Mouse (Mus musculus) limb, embryonic 14.5 days (tissue): ENCODE data around the gene Snw1. TPM values are rescaled to one million over a fixed set of nuclear protein-coding genes. Genes with fewer than 3 reads are reported as not detected.

Experiments used
- ATAC-seq: fragments of 200-750 bp; cut with Nextera tagmentation; 2 replicates; pipeline ENCODE4 v1.8.0; 2017; ENCODE audit warnings: low read depth, moderate number of reproducible peaks, moderate TSS enrichment; ENCODE audit not compliant: low FRiP score
- DNase-seq: peaks from one replicate; pipeline ENCODE4 v3.0.0-alpha.2; 2015; ENCODE audit warnings: low spot score
- H3K27ac ChIP-seq: fragments of 300-500 bp; sonication (generic); replicated peaks from 2 replicates; pipeline ENCODE4 v1.5.1; 2014; ENCODE audit warnings: low read depth, mild to moderate bottlenecking, low read length, moderate library complexity, mixed read lengths
- H3K27me3 ChIP-seq: fragments of 300-500 bp; sonication (generic); 2 replicates; pipeline ENCODE4 v1.6.1; 2014; ENCODE audit warnings: low read length, mixed read lengths; ENCODE audit not compliant: control insufficient read depth, insufficient read depth
- H3K36me3 ChIP-seq: fragments of 300-500 bp; sonication (generic); 2 replicates; pipeline ENCODE4 v1.6.1; 2014; ENCODE audit warnings: mild to moderate bottlenecking, low read length, moderate library complexity, mixed read lengths; ENCODE audit not compliant: control insufficient read depth, insufficient read depth
- H3K4me1 ChIP-seq: fragments of 300-500 bp; sonication (generic); 2 replicates; pipeline ENCODE4 v1.6.1; 2014; ENCODE audit warnings: antibody characterized with exemption, low read length, mixed read lengths; ENCODE audit not compliant: control insufficient read depth, insufficient read depth
- H3K4me2 ChIP-seq: fragments of 300-500 bp; sonication (generic); replicated peaks from 2 replicates; pipeline ENCODE4 v1.6.1; 2014; ENCODE audit warnings: low read depth, mild to moderate bottlenecking, low read length, moderate library complexity; ENCODE audit not compliant: severe bottlenecking
- H3K4me3 ChIP-seq: fragments of 300-500 bp; sonication (generic); replicated peaks from 2 replicates; pipeline ENCODE4 v1.5.1; 2014; ENCODE audit warnings: low read length
- H3K9ac ChIP-seq: fragments of 300-500 bp; sonication (generic); 2 replicates; pipeline ENCODE4 v1.6.1; 2014; ENCODE audit warnings: mild to moderate bottlenecking, low read depth, low read length, moderate library complexity; ENCODE audit not compliant: severe bottlenecking
- H3K9me3 ChIP-seq: fragments of 300-500 bp; sonication (generic); 2 replicates; pipeline ENCODE4 v1.6.1; 2016; ENCODE audit warnings: low read length; ENCODE audit not compliant: control insufficient read depth
- POLR2A ChIP-seq: fragments of 200-500 bp; IDR thresholded peaks from 2 replicates; pipeline ENCODE4 v1.8.0; 2012; ENCODE audit warnings: inconsistent platforms, mild to moderate bottlenecking, moderate library complexity, borderline replicate concordance; ENCODE audit not compliant: insufficient read depth, insufficient read length; ENCODE audit errors: extremely low read depth
- WGBS: fragments of 180-500 bp; shearing (Covaris S2); extraction: QIAGEN DNeasy Blood & Tissue Kit; methylation state at CpG from one replicate; pipeline ENCODE4 v1.1.7; 2014; 5-methylcytosine and 5-hydroxymethylcytosine counted together
- microRNA-seq: library from miRNA; unstranded; fragments of <30 nt; microRNA quantifications from one replicate; pipeline ENCODE4, GENCODE M21; 2016
- polyA plus RNA-seq, 2 experiments: library from polyadenylated mRNA; depleted of rRNA in 1 of 2; stranded (reverse) in 1 of 2; unstranded in 1 of 2; fragments of >200 nt; fragmentation: Nextera tagmentation in 1 of 2; extraction: Ambion mirVana in 1 of 2; gene quantifications; 2 replicates each; pipeline versions ENCODE4 v1.2.1 to v1.2.3; 2012 to 2014

Gene Snw1
- polyA plus RNA-seq, 2 experiments, result 45.3 to 125 TPM

- H3K4me1 ChIP-seq, result no peaks in the 10 kb centered on the region
- ATAC-seq (no peak), DNase-seq (no peak)
- no peaks in the 10 kb centered on the region for H3K27me3 ChIP-seq
- no peak overlapping the region for H3K4me3 ChIP-seq
- TF ChIP-seq POLR2A, result no peak
- WGBS, result 43% methylated on average over 6 of the region's 6 CpGs
- no peaks in the 10 kb centered on the region for H3K36me3 ChIP-seq
- no peaks in the 10 kb centered on the region for H3K9me3 ChIP-seq
- H3K9ac ChIP-seq, result no peak overlapping the region
- H3K27ac ChIP-seq, result no peak overlapping the region
- H3K4me2 ChIP-seq, result no peak overlapping the region
Measured at GRCm38 (mm10) chr12:87401883-87402282, 70.2 kb downstream of the Snw1 start.

- ATAC-seq, result no peak
- TF ChIP-seq POLR2A, result no peak
- 89% methylated on average over 10 of the region's 10 CpGs for WGBS
Measured at GRCm38 (mm10) chr12:87399119-87399819, 72.8 kb downstream of the Snw1 start.

More at GRCm38 (mm10) chr12:87399119-87399819, 72.8 kb downstream of the Snw1 start:
- H3K9ac ChIP-seq, result no peak overlapping the region
- no peaks in the 10 kb centered on the region for H3K4me1 ChIP-seq
- H3K27ac ChIP-seq, result no peak overlapping the region
- H3K36me3 ChIP-seq, result no peaks in the 10 kb centered on the region
- H3K4me3 ChIP-seq, result no peak overlapping the region
- no peak overlapping the region for H3K4me2 ChIP-seq
- H3K9me3 ChIP-seq, result no peaks in the 10 kb centered on the region
- DNase-seq, result no peak
- no peaks in the 10 kb centered on the region for H3K27me3 ChIP-seq

Small RNA genes within 50 kb of the gene (microRNA-seq; reads per million reads assigned to microRNA genes)
- 42.6 reads per million, percentile 35 among the genes with 10 or more reads in this experiment for gene Mir3068

Other genes with a start within 250 kb of the Snw1 start
- gene Noxred1, start 233.5 kb downstream of the Snw1 start, polyA plus RNA-seq (2012; rRNA removed), result 0.80 and 1.5 TPM in 2 replicates
- 0.40 and 0.99 TPM in 2 replicates for gene Noxred1, start 233.5 kb downstream of the Snw1 start, polyA plus RNA-seq (2014; fragmentation: Nextera tagmentation; extraction: Ambion mirVana)
- gene Vipas39, start 206.0 kb downstream of the Snw1 start, polyA plus RNA-seq (2012; rRNA removed), result 44.3 and 45.0 TPM in 2 replicates
- gene Vipas39, start 206.0 kb downstream of the Snw1 start, polyA plus RNA-seq (2014; fragmentation: Nextera tagmentation; extraction: Ambion mirVana), result 42.1 and 52.5 TPM in 2 replicates
- gene Ahsa1, start 205.8 kb downstream of the Snw1 start, polyA plus RNA-seq (2012; rRNA removed), result 120 and 187 TPM in 2 replicates
- gene Ahsa1, start 205.8 kb downstream of the Snw1 start, polyA plus RNA-seq (2014; fragmentation: Nextera tagmentation; extraction: Ambion mirVana), result 168 and 182 TPM in 2 replicates
- 0.99 and 1.2 TPM in 2 replicates for gene Ism2, start 172.6 kb downstream of the Snw1 start, polyA plus RNA-seq (2012; rRNA removed)
- gene Ism2, start 172.6 kb downstream of the Snw1 start, polyA plus RNA-seq (2014; fragmentation: Nextera tagmentation; extraction: Ambion mirVana), result 1.4 TPM in 2 replicates
- 23.3 and 35.2 TPM in 2 replicates for gene Sptlc2, start 83.9 kb downstream of the Snw1 start, polyA plus RNA-seq (2012; rRNA removed)
- 80.8 and 85.5 TPM in 2 replicates for gene Sptlc2, start 83.9 kb downstream of the Snw1 start, polyA plus RNA-seq (2014; fragmentation: Nextera tagmentation; extraction: Ambion mirVana)
- 62.4 and 83.4 TPM in 2 replicates for gene Slirp, start 28.4 kb downstream of the Snw1 start, polyA plus RNA-seq (2012; rRNA removed)
- 292 and 314 TPM in 2 replicates for gene Slirp, start 28.4 kb downstream of the Snw1 start, polyA plus RNA-seq (2014; fragmentation: Nextera tagmentation; extraction: Ambion mirVana)
- gene Alkbh1, start 28.3 kb downstream of the Snw1 start, polyA plus RNA-seq (2012; rRNA removed), result 60.2 and 62.2 TPM in 2 replicates
- 48.3 and 59.0 TPM in 2 replicates for gene Alkbh1, start 28.3 kb downstream of the Snw1 start, polyA plus RNA-seq (2014; fragmentation: Nextera tagmentation; extraction: Ambion mirVana)
- not detected in 2 replicates for gene Gm5788, start 22.4 kb upstream of the Snw1 start, polyA plus RNA-seq (2012; rRNA removed)
- gene Gm5788, start 22.4 kb upstream of the Snw1 start, polyA plus RNA-seq (2014; fragmentation: Nextera tagmentation; extraction: Ambion mirVana), result not detected in 2 replicates
- not detected in 2 replicates for gene Gm8300, start 42.0 kb upstream of the Snw1 start, polyA plus RNA-seq (2012; rRNA removed)
- not detected in 2 replicates for gene Gm8300, start 42.0 kb upstream of the Snw1 start, polyA plus RNA-seq (2014; fragmentation: Nextera tagmentation; extraction: Ambion mirVana)
- not detected in 2 replicates for gene Oog1, start 130.4 kb upstream of the Snw1 start, polyA plus RNA-seq (2012; rRNA removed)
- not detected in 2 replicates for gene Oog1, start 130.4 kb upstream of the Snw1 start, polyA plus RNA-seq (2014; fragmentation: Nextera tagmentation; extraction: Ambion mirVana)
- gene Gm4027, start 146.6 kb upstream of the Snw1 start, polyA plus RNA-seq (2012; rRNA removed), result not detected in 2 replicates
- not detected in 2 replicates for gene Gm4027, start 146.6 kb upstream of the Snw1 start, polyA plus RNA-seq (2014; fragmentation: Nextera tagmentation; extraction: Ambion mirVana)
- gene Gm16381, start 172.3 kb upstream of the Snw1 start, polyA plus RNA-seq (2012; rRNA removed), result not detected in 2 replicates
- not detected in 2 replicates for gene Gm16381, start 172.3 kb upstream of the Snw1 start, polyA plus RNA-seq (2014; fragmentation: Nextera tagmentation; extraction: Ambion mirVana)